Mouse (Mus musculus) thymus, postnatal 14 days (tissue): ENCODE results near the gene Nxpe3.

Source experiments
- DNase-seq: peaks from one replicate; pipeline ENCODE4 v3.0.0; 2021

The Nxpe3 gene

GRCm38 (mm10) chr16:55807505-55807932 is 87.6 kb downstream of the Nxpe3 start:
- no peak for DNase-seq

- DNase-seq, result no peak
Measured at GRCm38 (mm10) chr16:55804799-55805198, 90.3 kb downstream of the Nxpe3 start.

DNA sequence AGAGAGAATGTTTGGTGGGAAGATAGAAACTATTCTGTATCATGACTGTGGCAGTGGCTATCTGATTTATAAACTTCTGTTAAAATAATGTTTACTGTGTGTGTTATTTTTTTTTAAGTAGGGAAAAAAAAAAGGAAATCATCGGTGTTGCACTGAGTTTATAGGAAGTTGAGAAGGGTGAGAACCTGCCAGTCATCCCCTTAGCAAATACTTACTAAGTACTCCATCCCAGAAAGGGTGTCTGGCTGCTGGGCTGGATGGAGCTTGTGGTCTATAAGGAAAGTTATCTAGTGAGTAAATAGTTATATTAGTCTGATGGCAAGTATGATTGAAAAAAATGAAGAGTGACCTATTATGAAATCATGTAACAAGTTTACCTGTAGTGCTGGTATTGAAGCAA is 93.5 kb downstream of the Nxpe3 start:
- no peak for DNase-seq

GRCm38 (mm10) chr16:55798845-55799244 is 96.2 kb downstream of the Nxpe3 start:
- no peak for DNase-seq

GRCm38 (mm10) chr16:55790326-55790725 is 104.8 kb downstream of the Nxpe3 start:
- no peak for DNase-seq
